Mouse (Mus musculus) spleen, postnatal 4 days (tissue): Measurements from ENCODE around the gene Neurod1.

ENCODE experiments used
- DNase-seq, 2 experiments: peaks; one replicate each; pipeline ENCODE4 v3.0.0; 2022; ENCODE audit warnings: low spot score in 2 of 2

The Neurod1 gene

GRCm38 (mm10) chr2:79443401-79443800 is 13.2 kb downstream of the Neurod1 start:
- DNase-seq: no peak

GRCm38 (mm10) chr2:79442906-79443305 is 13.6 kb downstream of the Neurod1 start:
- DNase-seq: no peak

- DNase-seq: no peak
These were observed 14.3 kb downstream of the Neurod1 start for GRCm38 (mm10) chr2:79442227-79442626.

GRCm38 (mm10) chr2:79430061-79430460 is 26.5 kb downstream of the Neurod1 start:
- DNase-seq: no peak

- DNase-seq: no peak
These were observed 26.9 kb downstream of the Neurod1 start for GRCm38 (mm10) chr2:79429650-79430049.

- no peak for DNase-seq
These were observed 27.4 kb downstream of the Neurod1 start for GRCm38 (mm10) chr2:79429108-79429507.

- DNase-seq: no peak
These were observed 27.9 kb downstream of the Neurod1 start for GRCm38 (mm10) chr2:79428569-79429104.

- no peak for DNase-seq
These were observed 28.5 kb downstream of the Neurod1 start for GRCm38 (mm10) chr2:79428022-79428421.

- DNase-seq: no peak
These were observed 34.9 kb downstream of the Neurod1 start for GRCm38 (mm10) chr2:79421696-79422095.

- DNase-seq: no peak
These were observed 42.0 kb downstream of the Neurod1 start for GRCm38 (mm10) chr2:79414505-79414904.

- DNase-seq: no peak
These were observed 45.7 kb downstream of the Neurod1 start for GRCm38 (mm10) chr2:79410903-79411255.

GRCm38 (mm10) chr2:79410247-79410902 is 46.2 kb downstream of the Neurod1 start:
- no peak for DNase-seq

- no peak for DNase-seq
These were observed 50.7 kb downstream of the Neurod1 start for GRCm38 (mm10) chr2:79405661-79406405.
